Mouse (Mus musculus) ES-Bruce4 (cell line): ENCODE data around the gene Nfe2l2.

ENCODE experiments used
- CTCF ChIP-seq: IDR thresholded peaks from one replicate; pipeline ENCODE4 v1.8.1; 2011; ENCODE audit warnings: low read depth, low read length
- EP300 ChIP-seq: IDR thresholded peaks from 2 replicates; pipeline ENCODE4 v1.6.1; 2011; ENCODE audit warnings: low read depth, low read length; ENCODE audit not compliant: insufficient read depth
- POLR2A ChIP-seq: IDR thresholded peaks from one replicate; pipeline ENCODE4 v1.8.1; 2011; ENCODE audit warnings: low read length; ENCODE audit not compliant: insufficient read depth

GRCm38 (mm10) chr2:75750043-75750718, 45.7 kb upstream of the Nfe2l2 start:
- TF ChIP-seq CTCF, result no peak
- no peak for TF ChIP-seq EP300
- no peak for TF ChIP-seq POLR2A
